Mouse (Mus musculus) lung, postnatal 25 days (tissue): Measurements from ENCODE around the gene Pelp1.
"Not testable (repeated sequence)": the region's sequence is repeated elsewhere in the genome, so short reads cannot be mapped to it uniquely, and the experiment has no call there.

Experiments used
- DNase-seq: peaks from one replicate; pipeline ENCODE4 v3.0.0; 2022; ENCODE audit warnings: low spot score

The Pelp1 gene

DNA sequence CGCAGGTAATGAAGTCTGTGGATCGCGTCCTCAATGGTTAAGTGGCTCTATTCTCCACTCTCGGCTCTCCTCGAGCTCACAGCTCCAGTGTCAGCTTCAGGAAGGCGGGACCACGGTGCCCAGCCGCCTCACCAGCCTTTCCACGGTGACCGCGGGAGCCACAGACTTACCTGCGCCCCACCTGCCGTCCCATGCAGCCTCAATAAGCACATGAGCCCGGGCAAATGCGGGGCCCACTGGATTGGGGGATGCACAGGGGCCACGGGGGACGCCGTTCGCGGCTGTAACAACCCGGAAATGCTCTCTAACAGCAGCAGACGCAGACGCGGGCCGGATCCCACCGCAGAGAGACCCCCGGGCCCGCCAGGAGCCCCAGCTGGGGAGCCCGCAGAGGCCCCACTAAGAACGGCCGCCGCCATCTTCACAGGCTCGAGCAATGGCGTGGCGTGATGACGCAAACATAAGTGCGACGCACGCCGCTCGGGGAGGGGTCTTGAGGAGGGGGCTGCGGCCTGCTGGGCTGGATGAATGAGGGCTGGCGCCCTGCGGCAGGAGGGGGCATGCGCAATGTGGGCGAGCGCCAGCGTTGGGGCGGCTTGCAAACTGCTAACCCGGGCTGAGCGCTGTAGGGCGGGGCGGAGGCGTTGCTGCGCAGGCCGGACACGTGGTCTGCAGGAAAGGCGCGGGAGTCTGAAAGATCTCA, at the start of gene Pelp1:
Gene Pelp1 (minus strand): TSS at position 438 of the 703 bp plus-strand sequence.
- peak; percentile 85 for DNase-seq

DNA sequence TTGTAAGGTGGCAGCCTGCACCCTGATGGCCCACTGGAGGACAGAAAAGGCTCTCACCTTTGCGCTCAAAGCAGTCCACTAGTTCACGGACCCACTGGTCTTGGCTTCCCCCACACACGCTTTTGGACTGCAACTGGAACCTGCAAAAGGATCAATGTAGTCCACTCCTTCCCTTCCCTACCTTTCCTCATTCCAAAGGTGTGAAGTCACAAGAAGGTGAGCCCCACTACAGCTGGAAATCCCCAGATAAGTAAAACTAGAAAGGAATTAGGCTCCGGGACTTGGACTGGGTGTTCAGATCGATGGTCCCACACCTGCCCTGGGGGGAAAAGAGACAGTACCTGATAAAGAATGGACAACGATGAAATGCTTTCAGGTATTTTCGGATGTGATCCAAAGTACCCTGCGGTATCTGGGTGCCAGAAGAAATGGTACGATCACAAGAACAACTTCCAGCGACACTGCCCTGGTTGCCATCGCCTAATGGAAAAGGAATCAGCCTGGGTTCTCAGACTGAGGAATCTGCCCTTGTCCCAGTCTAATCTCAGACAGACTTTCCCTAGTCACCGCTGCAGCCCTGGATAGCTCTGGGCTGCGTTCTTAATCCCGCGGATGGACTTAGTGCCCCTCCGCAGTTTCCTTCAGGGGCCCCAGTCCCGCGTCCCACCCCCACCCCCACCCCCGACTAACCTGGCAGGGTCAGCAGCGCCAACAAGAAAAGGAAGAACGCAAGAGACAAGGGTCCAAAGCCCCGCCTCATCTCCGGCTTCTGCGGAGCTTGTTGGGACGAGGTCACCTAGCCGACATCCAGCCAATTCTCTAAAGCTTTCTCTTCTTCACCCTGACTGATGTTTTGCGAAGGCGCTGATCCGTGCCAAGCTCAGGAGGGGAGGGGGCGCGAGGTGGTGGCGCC, 49.1 kb upstream of the Pelp1 start, which contains the start of gene Zmynd15:
Gene Zmynd15 (plus strand): TSS at position 746 of the 913 bp plus-strand sequence.
- DNase-seq: peak; percentile 42

DNA sequence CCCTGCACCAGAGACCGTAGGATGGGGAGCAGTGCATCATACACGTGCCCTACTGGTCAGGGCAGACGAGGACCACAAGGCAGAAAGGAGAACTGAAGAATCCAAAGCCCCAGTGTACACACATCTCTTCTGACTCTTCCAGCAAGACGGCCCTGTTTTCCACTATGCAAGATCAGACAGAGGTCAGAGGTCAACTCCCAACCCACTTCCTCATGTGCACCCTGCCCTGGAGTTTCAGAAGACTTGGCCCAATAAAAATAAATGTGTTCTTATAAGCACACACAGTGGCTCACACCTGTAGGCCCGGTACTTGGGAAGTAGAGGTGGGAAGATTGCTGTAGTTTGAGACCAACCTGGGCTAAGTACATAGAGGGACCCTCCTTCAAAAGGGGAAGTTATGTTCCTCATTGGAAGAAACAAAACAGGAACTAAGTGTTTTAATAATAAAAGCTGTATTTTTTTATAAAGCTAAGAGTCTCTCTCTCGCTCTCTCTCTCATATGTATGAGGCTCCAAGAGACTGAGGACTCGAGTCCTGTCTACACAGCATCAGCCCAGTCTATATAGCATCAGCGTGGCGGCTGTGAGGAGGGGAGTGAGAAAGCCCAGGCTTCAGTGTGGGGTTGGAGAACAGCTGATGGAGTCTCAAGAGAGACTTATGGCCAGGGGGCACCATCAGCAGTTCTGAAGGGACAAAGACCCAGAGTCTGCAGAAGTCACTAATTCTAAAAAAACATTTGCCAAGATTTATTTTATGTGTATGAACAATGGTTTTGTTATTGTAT, 43.6 kb upstream of the Pelp1 start:
- peak; percentile 38 for DNase-seq

DNA sequence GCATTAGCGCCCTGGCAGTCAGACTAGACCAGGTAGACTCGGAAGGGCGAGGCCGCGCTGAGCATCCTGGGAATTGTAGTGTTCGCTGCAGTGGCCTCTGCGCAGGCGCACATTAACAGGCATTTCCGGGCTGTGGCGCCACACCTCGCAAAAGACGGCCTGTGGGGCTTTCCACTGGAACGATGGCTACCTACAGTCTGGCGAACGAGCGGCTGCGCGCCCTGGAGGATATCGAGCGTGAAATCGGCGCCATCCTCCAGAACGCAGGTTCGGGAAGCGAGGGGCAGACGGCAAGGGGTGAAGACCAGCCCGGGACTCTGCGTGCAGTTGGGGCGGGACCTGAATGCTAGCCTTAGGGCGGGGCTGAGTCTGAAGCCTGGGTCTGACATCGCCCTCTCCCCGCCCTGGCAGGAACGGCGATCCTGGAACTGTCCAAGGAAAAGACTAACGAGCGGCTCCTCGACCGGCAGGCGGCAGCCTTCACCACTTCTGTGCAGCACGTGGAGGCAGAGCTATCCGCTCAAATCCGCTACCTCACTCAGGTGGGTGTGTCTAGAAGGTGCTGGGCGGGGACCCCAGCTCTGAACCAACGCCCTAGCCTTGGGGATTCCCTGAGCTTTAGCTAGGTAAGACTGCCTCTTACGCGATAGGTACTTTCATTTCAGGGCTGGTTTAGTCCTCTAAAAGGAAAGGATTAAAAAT, 42.1 kb upstream of the Pelp1 start, which contains the start of gene Med11:
Gene Med11 (plus strand): TSS at position 123 of the 702 bp plus-strand sequence.
- DNase-seq: peak; percentile 99

DNA sequence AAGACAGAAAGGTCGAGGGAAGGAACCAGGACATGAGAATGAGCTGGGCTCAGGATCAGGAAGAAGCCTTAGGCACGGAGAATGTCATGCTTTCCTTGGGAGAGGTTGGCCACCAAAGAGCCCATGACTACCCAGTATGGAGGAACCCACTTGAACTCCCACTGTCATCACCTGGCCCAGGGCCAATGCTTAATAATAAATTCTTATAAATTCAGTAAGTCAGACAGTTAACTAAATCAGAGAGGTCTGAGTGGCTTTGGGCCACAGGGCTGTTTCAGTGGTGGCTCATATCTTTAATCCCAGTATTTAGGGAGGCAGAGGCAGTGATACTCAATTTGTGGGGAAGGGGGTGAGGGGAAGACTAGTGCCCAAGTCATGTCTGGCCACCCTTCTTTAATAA, 41.1 kb upstream of the Pelp1 start:
- DNase-seq: no peak

DNA sequence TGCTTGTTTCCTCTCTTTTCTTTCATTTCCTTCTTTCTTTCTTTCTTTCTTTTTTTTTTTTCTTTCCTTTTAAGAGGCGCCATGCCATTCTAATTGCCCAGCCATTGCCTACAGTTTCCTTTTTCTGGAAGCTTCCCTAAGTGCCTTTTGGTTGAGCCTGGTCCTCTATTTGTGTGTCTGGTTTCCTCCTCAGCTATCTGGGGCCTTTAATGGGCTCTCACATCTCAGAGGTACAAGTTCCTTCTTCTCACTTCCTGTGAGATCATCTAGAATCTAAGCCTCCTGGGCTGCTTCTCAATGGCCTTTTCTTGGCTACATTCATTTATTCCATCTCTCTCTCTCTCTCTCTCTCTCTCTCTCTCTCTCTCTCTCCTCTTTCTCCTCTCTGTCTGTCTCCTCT, 37.5 kb upstream of the Pelp1 start:
- DNase-seq: no peak

DNA sequence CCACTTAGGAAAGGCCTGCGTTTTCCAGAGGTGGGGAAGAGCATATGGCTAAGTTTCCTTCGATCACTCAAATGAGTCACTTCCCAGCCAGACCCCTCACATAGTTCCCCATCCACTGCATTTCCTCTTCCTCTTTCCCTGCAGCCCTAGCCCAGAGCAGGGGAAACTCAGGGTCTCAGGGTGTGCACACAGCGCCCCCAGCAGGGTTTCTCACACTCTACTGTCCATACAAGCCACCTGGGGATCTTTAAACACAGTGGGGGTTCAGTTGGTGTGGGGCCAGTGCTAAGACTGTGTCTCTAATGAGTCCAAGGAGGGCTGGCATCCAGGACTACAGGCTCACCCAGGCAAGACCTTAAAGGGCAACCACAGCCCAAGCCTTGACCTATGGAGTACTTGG, 36.9 kb upstream of the Pelp1 start:
- no peak for DNase-seq

DNA sequence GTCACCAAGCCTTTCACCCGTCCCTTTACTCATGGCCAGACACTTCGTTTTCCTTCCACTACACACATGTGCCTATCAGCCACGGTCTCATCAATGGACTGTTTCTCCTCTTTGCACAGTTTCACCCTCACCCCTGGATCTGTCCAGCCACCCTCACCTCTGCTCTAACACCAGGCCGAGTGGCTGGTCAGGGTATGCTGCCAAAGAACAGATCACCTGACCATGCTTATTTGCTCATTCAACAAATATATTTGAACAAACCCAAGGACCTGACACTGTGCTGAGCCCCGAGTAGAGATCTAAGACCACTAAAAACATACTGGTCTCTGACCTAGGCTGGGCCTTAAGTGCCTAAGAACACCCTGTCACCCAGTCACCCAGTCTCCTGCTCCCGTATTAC, 34.8 kb upstream of the Pelp1 start:
- peak; percentile 56 for DNase-seq

DNA sequence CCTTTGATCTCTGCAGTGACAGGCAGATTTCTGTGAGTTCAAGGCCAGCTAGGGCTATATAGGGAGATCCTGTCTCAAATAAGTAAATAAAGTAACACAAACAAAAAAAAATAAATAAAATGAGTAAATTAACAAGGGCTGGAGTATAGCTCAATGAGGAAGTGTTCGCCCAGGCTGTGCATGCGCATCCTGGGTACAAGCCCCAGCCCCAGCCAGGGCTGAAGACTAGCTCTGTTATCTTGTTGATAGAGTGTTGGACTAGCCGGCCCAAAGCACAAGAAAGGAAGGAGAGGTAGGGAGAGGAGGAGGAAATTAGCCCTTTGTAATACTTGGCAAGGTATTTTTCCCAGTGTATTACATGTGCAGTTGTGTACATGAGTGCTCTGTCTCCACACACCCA, 34.1 kb upstream of the Pelp1 start:
- DNase-seq: no peak

DNA sequence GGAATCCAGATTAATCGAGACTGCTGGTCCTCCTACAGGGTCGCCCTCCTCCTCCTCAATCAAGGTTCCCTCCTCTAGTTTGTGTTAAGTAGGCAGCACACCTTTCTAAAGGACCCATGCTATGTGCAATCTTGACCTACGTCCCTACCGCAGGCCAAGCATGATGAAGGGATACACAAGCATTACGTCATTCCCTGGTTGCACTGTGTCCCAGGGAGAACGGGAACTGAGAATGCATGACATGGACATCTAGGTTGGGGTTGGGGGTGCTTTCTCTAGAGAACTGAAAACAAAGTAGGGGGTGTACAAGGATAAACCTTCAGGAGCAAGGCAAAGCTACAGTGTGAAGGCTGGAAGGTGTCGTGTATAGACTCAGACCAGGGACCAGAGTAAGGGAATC, 32.1 kb upstream of the Pelp1 start:
- DNase-seq: no peak

DNA sequence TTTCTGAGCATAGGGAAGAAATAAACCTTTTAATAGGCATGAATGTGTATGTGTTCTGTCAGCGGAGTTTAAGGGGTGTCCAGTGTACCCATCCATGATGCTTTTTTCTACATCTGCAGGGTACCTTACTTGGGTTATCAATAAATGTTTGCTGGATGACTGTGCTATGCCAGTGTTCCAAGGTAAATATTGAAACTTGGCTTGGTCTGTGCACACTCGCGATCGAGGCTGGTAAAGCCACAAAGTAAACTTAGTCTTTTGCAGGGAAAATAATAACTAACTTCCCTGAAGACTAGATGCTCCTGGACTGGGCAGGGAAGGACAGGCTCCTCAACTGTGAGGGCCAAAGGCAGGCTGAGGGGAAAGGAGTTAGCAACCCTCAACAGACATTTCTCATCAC, 30.8 kb upstream of the Pelp1 start:
- no peak for DNase-seq

DNA sequence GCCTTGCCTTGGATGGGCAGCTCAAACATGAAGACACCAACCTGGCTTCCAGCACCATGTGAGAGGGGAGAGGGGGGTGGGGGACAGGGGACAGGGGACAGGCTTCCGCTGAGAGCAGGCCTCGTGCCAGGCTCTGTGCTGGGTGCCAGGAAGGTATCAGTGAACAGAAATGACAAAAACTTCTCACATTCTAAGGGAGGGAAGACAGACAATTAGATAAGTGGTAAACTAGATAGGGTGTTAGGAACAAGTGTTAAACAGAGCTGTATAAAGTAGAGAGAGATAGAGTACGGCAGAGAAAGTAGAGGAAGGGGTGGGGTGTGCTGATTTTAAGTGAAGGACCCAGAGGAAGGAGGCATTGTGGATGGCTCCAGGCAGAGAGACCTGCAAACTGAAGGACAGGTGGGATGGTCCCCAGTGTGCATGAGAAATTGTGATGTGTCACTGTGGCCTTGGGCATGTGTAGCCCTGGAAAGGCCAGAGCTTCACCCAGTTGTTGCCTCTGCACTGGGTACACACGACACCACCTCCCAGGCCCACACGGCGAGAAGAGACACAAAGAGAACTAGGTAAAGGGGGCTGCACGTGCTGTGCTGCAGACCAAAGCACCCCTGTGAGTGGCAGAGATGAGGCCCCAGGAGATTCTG, 29.0 kb upstream of the Pelp1 start:
- no peak for DNase-seq

DNA sequence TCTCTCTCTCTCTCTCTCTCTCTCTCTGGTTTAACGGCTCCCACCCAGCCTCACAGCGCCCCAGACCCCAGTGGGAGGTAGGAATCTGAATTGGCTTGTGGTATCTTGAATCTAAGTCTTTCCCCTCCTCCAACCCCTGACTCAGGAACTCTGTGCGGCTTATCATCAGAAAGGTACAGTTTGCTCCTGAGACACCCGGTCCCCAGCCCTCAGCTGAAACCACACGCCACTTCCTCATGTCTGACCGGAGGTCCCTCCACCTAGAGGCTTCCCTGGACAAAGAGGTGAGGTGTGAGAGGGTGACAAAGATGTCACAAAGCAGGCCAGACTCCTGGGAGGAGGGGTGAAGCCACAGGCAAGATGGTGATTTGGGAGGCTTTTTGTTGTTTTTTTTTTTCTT, 27.6 kb upstream of the Pelp1 start:
- no peak for DNase-seq

DNA sequence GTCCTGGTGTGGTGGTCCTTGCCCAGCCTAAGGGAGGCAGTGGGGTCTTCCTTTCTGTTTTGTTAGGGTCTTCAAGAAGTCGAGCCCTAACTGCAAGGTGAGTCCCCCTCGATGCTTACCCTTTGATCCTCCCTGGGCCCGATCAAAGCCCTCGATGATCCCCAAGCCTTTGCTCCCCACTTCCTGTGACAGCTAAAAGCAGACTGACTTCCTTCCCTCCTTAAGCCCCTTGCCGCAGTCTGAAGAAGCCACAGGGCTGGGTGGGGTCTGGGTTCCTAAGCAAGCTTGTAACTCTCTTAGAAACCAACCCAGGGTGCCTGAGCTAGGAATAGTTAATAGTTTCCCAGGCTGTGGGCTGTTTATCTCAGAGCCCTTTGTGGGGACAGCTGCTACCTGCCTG, 25.6 kb upstream of the Pelp1 start:
- no peak for DNase-seq

DNA sequence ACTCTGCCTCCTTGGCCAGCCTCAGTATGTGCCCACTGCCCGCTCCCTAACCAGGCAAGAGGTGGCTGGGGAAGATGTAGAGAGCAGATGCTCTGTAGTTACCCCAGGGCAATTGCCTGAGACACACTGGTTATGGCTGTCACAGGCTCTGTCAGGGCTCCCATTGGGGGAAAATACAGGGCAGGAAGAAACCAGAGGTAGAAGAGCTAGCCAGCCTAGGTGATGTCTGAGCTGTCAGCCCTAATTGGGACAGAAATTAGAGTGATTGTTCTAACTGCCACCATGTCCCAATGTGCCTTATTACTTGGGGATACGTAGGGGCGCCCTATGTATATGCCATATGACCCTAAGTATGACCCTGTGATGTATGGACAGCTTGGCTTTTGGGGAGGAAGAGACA, 24.1 kb upstream of the Pelp1 start:
- no peak for DNase-seq

DNA sequence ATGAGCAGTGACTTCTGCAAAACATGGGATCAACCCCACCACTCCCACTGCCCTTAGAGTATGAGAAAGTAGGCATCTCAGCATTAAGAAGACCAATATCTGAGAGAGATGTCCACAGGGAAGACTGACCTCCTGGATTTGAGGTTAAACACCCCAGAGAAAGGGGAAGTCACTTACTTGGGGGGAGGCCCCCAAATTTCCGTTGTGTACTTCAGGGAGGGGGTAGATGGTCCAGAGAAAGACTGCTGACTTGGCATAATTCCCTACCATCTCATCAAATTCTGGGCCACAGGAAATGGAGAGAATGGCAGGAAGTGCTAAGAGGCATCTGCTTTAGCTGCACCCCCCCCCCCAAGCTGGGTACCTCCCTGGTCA, 23.7 kb upstream of the Pelp1 start:
- DNase-seq: no peak

DNA sequence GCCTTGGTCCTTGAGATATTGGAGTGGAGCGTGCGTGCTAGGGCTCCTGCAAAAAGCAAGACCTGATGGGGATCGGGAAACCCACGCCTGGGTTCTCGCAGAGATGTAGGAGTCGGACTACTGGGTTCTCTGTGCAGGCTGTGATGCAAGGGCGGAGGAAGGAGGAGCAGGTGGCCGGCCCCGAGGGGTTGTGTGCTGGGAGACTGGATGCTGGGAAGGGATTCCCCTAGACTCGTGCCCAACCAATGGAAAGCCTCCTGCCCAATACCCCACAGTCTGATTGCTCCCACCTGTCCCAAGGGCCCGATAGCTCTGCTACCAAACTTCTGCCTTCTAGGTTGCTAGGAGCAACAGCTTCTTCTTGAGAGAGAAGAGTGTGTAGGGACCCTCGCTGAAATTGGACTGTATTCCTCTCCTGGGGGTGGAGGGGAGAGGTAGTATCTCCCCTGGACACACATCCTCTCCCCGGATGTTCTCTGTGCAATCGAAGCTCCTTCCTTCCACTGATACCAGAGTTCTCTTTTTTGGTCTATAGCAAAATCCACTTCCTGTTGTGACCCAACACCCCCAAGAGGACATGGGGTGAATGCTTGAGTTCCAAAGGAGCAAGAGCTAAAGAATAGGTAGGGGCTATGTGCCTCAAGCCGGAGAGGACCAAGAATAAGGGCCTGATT, 23.2 kb upstream of the Pelp1 start:
- DNase-seq: peak; percentile 45

DNA sequence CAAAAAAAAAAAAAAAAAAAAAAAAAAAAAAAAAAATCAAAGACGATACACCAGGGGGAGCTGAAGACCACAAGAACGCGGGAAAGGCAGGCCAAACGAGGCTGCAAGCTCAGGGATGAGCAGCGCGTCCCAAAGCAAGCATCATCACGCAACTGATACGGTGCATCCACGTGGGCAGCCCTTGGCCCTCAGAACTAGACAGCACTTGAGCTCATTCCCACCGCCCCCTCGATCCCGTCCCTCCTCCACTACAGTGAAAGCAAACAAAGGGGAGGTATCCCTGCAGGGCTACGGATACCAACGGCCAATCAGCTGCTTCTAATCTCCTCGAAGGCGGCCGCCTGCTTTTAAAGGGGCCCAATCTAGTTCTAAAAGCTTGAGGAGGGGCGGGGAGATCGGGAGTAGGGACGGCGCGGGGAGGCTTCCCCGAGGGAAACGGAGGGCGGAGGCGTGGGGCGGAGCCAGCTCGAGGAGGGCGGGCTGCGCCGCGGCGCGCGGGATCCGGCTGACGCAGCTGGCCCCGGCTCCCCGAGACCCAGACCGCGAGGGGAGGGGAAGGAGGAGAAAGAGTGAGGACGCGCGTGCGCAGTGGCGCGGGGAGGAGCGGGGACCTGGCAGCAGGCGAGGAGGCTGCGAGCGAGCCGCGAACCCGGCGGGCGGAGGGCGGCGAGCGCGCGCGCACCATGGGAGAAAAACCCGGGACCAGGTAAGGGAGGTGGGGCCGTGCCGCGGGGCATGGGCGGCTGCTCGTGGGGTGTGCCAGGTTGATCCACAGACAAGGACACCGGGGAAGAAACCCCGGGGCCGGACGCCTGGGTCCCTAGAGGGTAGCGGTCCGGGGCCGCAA, 22.4 kb upstream of the Pelp1 start, which contains the start of gene Arrb2:
Gene Arrb2 (plus strand): TSS at position 588 of the 847 bp plus-strand sequence.
- DNase-seq: peak; percentile 98

DNA sequence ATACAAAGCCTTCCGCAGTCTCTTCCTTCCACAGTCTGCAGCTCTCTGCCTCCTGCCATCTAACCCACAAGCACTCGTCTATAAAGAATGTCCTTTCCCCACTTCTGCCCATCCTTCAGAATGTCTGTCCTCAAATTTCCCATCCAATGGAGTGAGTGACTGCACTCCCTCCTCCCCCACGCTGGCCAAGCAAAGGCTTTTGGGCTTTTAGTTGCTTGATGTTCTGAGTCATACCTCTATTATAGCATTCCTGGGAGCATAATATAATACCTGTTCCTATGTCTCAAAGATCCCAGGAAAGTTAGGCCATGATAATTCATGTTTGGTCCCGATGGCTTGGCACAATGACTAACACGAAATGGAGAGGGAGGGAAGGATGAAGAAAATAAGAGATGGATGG, 21.7 kb upstream of the Pelp1 start:
- DNase-seq: no peak

DNA sequence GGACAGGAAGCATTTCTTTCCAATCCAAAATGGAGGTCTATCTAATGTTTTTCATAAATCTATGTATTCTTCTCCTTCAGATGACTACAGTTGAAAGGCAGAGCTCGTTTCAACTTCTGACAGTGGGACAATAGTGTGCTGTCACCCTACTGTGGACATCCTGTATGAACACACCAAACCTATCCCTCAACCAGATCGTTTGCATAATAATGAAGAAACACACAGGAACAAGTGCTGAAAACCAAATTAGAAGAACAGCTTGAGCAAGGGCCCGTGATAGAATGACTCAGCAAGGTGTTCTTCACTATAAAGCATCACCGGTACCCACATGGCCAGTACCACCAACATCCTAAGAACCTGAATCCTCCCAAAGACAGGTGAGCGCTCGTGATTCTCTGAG, 16.8 kb upstream of the Pelp1 start:
- not testable (repeated sequence) for DNase-seq
